8 mouse cellular contexts compared by ENCODE assay signal in genomic region chr6:131418770-131419169, GRCm38 (mm10). TPM values are rescaled to one million over a fixed set of nuclear protein-coding genes. Genes with fewer than 3 reads are reported as not detected.
DNase-seq lines count a peak whose midpoint lies in the region; ATAC-seq lines count a peak whose summit lies in the region.

No protein-coding gene starts in this region.

- peaks cover 7% of the 10 kb centered on the region for H3K4me1 ChIP-seq in limb, embryonic 13.5 days
- H3K4me1 ChIP-seq in limb, embryonic 10.5 days = no peaks in the 10 kb centered on the region

- no peak overlapping the region for H3K27ac ChIP-seq in limb, embryonic 13.5 days
- H3K27ac ChIP-seq in limb, embryonic 10.5 days = no peak overlapping the region

- H3K9me3 ChIP-seq in limb, embryonic 13.5 days = no peaks in the 10 kb centered on the region
- H3K9me3 ChIP-seq in limb, embryonic 10.5 days (replicated peaks) = no peaks in the 10 kb centered on the region

- no peaks in the 10 kb centered on the region for H3K36me3 ChIP-seq in limb, embryonic 13.5 days
- no peaks in the 10 kb centered on the region for H3K36me3 ChIP-seq in limb, embryonic 10.5 days

- ATAC-seq in limb, embryonic 13.5 days (ENCODE audit: low FRiP score, low read depth) = peak; percentile 79

- intact Hi-C loops in heart, postnatal 25 days (cut with DNase I) = loop anchor here (1.0 kb wide), 1 partner anchor 51 kb away; no protein-coding TSS in a partner anchor
- intact Hi-C loops in left cerebral cortex, postnatal 25 days (cut with DNase I) = loop anchor here (2.0 kb wide), 1 partner anchor 30 kb away; the partner anchor contains the start of gene Ybx3

- no peak overlapping the region for H3K4me2 ChIP-seq in limb, embryonic 13.5 days (replicated peaks)

- H3K9ac ChIP-seq in limb, embryonic 13.5 days = no peak overlapping the region

- DNase-seq in limb, embryonic 10.5 days (ENCODE audit: low spot score) = no peak
- DNase-seq in Muller cell, postnatal 12 days (ENCODE audit: inconsistent ontology term) = peak; percentile 85
- DNase-seq in cerebellum, postnatal 10 days = peak; percentile 30 to 69
- DNase-seq in heart, postnatal 25 days (ENCODE audit: low spot score) = peak; percentile 8
- peak; percentile 20 to 67 for DNase-seq in left cerebral cortex, postnatal 25 days (ENCODE audit: low spot score in 2 of 2)
- peak; percentile 45 for DNase-seq in retina, postnatal 1 day
- no peak for DNase-seq in spleen, postnatal 10 days (ENCODE audit: low spot score in 2 of 2)

- H3K4me3 ChIP-seq in limb, embryonic 13.5 days = no peak overlapping the region
- no peak overlapping the region for H3K4me3 ChIP-seq in limb, embryonic 10.5 days

- H3K27me3 ChIP-seq in limb, embryonic 13.5 days = no peaks in the 10 kb centered on the region
- H3K27me3 ChIP-seq in limb, embryonic 10.5 days (ENCODE audit: low read depth, poor library complexity, severe bottlenecking) = no peaks in the 10 kb centered on the region

RNA-seq across cellular contexts. Expression of gene Ybx3, which starts 30.5 kb away (rescaled TPM):
- polyA plus RNA-seq in limb, embryonic 13.5 days (2015; fragmentation: Nextera tagmentation; extraction: Ambion mirVana) = 41.0 and 43.5 TPM in 2 replicates
- 33.9 and 37.6 TPM in 2 replicates for polyA plus RNA-seq in limb, embryonic 10.5 days (2016; fragmentation: Nextera tagmentation; extraction: Ambion mirVana)
- total RNA-seq in heart, postnatal 25 days (2021) = 100 to 1,000 TPM; 239 to 249 TPM
- 10 to 100 TPM; 45.7 to 48.8 TPM for total RNA-seq in left cerebral cortex, postnatal 25 days (2021)

Comparison
In these comparisons a context has a peak if more than half of its experiments do, and no peak if none do; other contexts are left out.
1. DNase-seq: peak in Muller cell, postnatal 12 days (single experiment), cerebellum, postnatal 10 days (2 of 2), heart, postnatal 25 days (single experiment), left cerebral cortex, postnatal 25 days (2 of 2) and retina, postnatal 1 day (single experiment); none in limb, embryonic 10.5 days (single experiment) and spleen, postnatal 10 days (0 of 2).
2. RNA of gene Ybx3, which starts 30.5 kb away (total RNA-seq): 239 to 249 TPM in heart, postnatal 25 days; 45.7 to 48.8 TPM in left cerebral cortex, postnatal 25 days; every median in the first group is over 4 times any median in the second.